Mouse (Mus musculus): ENCODE data around the gene Tmem170b.

Gene Tmem170b

DNA sequence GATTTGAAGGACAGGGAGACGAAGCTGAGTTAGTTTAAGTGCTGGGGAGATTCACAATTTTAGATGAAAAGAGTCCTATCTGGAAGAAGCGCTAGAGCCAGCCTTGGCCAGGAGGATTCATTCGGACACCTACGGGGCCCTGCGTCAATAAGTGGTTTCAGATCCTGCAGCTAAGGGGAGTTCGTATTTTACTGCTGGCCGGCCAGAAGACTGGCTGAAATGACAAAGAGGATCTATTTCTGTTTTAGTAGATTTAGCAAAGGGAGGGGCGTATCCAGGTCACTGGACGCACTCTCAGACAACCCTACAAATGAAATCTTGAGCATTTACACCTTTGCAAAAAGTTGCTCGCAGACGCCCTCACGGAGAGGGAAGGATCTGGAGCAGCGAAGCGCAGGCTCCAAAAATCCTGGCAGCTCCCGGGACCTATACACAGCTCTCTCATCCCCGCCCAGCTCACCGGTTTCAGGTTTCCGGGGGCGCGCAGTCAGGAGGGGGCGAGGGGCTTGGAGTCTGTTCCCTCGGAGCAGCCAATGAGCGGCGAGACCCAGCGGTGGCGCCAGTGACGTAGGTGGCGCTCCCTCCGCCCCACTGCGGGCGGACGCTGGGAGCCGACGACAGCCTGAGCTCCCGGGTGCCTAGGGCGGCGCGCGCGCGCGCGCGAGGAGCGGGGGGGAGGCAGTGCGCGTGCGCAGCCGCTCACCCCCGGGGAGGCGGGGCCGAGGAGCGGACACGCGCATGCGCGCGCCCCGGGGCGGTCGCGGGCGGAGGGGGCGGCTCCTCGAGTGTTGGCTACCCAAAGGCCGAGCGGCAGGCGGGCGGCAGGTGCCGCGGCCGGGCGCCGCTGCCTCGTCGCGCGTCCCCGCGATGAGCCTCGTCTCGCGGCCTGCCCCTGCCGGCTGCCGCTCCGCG, at the start of gene Tmem170b:
TSS of gene Tmem170b (plus strand) at position 809 of the 912 bp plus-strand sequence.
- in situ Hi-C loops (cut with MboI, MseI): loop anchor here (10.0 kb wide), 1 partner anchor 601 kb away; the partner anchor contains the start of gene Pak1ip1

DNA sequence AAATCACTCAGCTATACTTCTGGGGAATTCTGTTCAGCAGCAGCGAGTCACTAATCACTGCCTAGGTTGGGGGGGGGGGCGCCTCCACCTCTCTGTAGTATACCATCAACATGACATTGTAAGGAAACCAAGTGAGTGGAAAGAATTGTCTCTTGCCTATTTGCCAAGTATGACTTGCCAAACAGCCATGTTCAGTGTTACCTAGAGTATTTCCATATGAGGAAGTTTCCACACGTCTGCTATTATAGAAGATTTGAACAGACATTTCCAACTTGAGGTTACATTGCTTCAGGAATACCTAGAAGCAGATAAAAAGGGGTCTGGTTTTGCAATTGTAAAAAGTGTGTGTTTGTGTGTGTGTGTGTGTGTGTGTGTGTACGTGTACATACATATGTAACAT, 44.7 kb upstream of the Tmem170b start:
- in situ Hi-C loops (cut with MboI, MseI): no loop called here

DNA sequence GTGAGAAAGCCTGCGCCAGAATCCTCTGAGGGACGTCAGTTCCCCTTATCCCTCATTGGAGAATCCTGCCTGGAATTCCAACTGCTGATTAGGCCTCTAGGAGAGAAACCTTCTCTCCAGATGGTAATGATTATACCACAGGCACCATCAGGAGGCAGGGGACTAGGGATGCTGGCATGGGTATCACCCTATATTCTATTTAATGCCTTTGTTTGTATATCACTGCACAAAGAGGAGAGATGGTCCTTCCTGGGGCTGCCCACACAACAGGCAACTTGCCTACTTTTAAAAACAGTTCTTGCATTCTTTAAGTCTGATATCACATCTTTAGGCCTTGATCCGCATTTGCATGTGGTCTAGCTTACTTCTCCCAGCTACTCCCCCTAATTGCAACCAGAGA, 37.3 kb upstream of the Tmem170b start:
- in situ Hi-C loops (cut with MboI, MseI): loop anchor here (5.0 kb wide), 1 partner anchor 286 kb away; no protein-coding TSS in a partner anchor

DNA sequence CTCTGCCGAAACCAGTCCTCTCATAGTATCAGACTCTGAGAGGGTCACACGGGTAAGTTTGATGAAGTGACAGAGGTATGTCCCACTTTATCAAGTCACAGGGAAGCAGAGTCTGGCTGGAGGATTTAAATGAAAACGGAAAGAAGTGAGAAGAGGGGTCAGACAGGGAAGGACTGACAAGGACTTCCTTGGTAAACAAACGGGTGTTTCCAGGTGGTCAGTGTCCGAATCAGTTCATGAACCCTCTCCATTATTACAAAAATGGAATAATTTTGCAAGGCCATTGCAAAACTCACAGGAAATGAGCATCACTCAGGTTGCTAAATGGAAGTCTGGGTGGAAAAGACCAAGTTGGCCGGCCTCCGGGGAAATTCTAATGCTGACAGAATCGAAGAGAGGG, 36.8 kb upstream of the Tmem170b start:
- in situ Hi-C loops (cut with MboI, MseI): loop anchor here (5.0 kb wide), 1 partner anchor 287 kb away; no protein-coding TSS in a partner anchor

DNA sequence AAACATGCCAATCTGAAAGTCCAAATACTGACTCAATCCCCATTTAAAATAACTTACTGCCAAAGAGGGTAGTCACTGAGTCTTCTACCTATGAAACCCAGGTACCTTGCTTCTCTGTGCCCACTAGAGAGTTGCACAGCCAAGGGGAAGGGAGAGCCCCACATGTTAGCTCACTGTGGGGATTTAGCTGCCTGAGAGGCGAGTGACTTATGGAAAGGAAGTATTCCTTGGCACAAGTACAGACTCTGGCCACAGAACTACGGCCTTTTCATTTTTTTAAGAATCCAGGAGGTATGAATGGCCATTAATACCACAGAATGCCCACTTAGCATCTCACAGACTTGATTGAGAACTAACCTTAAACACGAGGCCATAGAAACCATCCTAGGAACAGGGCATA, 35.9 kb upstream of the Tmem170b start:
- in situ Hi-C loops (cut with MboI, MseI): loop anchor here (5.0 kb wide), 3 partner anchors 68 to 287 kb away; no protein-coding TSS in a partner anchor

DNA sequence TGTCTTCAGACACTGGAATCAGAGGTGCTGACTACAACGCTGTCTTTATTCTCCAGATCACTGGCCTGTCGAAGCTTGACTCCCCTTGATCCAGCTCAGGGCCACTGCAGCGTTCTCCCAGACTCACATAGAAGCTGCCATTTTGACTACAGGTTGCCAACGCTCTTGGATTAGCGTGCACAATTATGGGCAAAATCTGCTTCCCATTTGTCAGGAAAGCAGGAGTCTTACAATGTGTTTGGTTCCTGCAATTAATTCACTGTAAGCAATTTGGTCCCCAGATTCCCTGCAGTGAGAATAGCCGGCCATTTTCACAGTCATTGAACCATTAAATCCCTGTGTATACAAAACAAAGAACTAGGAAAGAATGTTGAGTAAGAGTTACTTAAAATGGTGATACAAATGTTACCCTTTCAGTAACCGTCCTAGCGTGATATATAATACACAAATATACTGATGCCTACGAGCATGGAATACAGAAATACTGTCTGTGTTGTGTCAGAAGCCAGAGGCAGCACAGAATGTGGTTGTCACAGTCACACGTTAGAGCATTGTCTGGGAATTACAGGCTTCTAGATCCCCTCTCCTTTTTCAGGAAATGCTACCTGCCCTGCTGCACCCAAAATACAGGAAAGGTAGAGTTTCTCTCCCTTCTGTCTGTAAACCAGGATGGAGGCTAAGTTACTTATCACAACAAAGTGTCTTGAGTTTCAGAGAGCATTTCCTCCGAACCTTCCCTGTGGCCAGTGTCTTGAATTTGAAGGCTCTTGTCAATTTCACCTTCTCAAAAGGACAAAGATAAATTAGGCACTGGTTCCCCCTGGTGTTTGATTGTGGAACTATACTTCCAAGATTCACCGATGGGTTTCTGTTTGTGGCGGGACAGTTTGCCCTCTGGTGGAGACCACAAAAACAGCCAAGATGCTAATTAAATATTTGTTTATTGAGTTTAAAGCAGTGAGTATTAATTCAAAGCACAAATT, 34.0 kb upstream of the Tmem170b start:
- in situ Hi-C loops (cut with MboI, MseI): loop anchor here (5.0 kb wide), 2 partner anchors 66 to 269 kb away; no protein-coding TSS in a partner anchor

DNA sequence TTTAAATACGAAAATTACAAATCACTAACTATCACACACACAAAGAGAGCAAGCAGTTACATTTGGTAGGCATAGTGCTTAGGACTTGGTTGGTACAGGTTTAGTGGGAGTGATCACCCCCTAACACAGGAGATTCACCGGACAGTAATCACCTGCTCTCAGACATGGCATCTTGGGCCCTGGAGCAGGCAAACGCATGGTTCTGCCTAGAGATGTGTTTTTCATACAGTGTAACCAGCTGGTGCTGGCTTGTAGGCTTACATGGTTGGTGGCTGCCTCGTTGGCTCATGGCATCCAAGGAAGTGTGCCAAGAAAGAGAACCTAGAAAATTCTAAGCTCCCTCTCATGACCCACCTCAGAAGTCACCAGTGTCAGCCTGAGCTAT, 33.4 kb upstream of the Tmem170b start:
- in situ Hi-C loops (cut with MboI, MseI): loop anchor here (5.0 kb wide), 2 partner anchors 65 to 270 kb away; no protein-coding TSS in a partner anchor

DNA sequence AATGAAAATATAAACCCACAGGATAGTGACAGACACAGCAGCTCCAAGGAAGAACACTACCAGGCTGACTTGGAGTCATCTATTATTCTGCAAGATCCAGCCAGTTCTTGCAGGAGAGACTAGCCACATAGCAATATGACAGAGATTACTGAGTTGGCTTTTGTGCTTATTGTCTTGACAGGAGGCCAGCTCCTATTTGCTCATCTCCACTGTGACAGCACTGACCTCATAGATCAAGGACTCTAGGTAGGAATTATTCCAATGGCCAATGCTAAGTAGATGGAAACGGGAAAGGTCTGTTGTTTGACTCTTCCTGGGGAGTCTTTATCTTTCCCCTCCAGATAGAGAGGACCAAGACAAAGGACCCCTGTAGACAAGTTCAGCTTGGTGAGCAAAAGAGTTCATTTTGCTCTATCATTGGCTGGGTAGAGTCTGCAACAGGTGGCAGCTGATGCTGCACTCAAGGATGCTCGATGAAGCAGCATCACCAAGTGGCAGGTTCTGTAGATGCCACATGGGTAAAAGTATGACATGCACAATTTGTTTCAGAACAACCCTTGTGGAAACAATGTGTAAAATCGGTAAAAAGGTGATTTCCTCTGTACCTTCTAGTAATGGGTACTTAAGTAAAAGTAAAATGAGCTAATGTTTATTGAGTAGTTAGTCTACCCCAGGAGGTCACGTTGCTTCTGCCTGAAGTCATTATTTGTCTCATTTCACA, 32.4 kb upstream of the Tmem170b start:
- in situ Hi-C loops (cut with MboI, MseI): loop anchor here (5.0 kb wide), 2 partner anchors 64 to 271 kb away; no protein-coding TSS in a partner anchor

DNA sequence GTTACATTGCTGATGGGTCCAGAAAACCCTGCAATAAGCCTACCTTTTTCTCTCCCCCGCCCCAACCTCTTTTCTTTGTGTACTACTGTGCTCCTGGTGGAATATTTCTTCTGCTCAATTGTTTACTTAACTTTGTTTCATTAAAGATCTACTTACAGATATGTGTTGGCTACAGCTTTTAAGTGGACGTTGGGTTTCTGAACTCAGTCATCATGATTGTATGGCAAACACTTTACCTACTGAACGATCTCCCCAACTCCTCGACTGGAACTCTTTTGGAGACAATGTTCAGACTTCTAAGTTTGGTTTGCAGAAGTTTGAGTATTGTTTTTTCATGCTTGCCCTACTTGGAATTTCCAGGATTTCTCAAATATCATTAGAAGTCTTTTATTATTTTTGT, 24.6 kb upstream of the Tmem170b start:
- in situ Hi-C loops (cut with MboI, MseI): no loop called here

DNA sequence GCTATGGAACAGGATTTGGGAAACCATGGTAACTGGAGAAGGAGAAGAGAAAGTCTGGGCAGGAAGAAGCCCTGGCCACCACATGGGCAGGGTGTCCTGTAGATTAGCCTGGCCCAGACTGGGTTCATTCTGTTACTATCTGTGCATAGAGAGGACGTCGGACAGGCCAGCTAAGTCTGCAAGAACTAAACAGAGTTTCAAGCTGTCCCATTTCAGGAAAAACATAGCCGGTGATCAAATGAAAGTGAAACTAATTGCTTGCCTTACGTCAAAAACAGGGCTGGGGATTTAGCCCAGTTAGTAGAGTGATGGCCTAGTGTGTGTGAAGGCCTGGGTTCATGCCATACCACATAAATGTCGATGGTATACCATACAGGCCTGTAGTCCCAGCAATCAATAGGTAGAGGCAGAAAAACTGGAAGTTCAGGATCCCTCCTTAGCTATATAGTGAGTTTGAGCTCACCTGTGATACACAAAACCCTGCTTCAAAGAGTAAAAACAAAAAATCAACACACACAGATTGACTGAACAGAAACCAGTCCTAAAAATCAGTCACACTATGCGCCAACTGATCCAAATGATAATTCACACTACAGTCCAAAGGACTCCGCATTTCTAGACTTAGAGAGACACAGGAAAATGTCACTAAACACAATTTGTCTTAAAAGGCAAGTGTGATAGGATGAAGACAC, 21.9 kb upstream of the Tmem170b start:
- in situ Hi-C loops (cut with MboI, MseI): no loop called here

DNA sequence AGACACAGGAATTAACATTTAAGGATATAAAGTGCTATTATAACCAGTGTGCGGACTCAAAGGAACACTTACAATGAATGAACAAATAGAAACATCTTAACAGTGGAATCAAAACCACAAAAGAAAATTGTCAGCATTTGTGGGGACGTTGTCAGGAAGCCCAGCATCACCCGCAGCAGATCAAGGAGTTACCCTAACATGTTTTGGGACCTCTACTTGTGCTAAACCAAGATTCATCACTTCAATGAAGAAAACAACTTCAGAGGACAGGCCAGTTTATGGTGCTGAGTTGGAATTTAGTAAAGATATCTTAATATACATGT, 21.4 kb upstream of the Tmem170b start:
- in situ Hi-C loops (cut with MboI, MseI): no loop called here

DNA sequence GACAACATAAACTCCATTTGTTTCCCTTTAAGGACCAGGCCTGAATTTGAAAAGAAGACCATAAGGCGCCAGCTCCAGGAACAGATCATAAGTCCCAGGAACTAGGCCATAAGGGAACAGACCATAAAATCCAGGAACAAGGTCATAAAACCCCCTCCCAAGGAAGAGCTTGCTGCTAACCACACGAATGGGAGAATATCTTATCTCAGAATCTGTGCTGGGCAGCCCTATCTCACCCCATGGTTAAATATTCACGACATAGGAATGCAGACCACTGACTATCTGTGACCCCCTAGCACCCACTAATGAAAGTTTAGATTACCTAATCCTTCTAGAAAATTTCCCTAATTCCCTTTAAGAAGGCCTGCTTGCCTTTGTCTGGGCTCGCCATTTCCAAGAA, 20.8 kb upstream of the Tmem170b start:
- in situ Hi-C loops (cut with MboI, MseI): no loop called here

DNA sequence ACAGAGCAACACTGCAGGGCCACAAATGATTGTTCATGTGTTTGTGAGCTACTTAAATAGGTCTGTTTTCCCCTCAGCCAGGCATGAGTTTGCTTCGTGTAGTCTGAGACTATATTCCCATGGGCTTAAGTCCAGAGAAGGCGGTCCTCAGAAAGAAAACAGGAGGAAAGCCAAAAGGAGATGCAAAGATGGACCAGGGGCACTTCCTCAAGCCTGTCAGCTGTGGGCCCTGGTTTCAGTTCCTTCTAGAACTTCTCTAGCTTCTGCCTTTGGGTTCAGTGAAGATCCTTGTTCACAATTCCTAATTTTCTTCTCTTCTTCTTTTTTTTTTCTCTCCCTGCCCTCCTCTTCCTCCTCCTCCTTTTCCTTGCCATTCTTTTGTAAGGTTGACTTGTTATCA, 9.0 kb upstream of the Tmem170b start:
- in situ Hi-C loops (cut with MboI, MseI): no loop called here

DNA sequence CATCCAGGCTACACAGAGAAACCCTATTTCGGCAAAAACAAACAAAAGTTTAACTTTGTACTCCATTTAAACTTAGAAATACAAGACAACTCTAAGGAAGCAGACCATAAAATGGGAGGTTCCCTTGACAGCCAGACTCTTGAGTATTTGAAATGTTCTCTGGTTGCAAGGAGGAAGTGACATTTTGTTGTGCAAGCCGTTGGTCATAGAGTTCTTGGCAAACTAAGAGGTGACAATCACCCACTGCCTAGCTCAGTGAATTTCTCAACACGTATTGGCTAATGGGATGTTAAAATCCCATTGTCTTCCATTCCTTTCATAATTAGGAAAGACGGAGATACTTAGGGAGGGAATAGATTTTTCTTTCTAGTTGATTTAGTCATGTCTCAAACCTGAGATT, 5.7 kb upstream of the Tmem170b start:
- in situ Hi-C loops (cut with MboI, MseI): loop anchor here (10.0 kb wide), 1 partner anchor 595 kb away; the partner anchor contains the start of gene Pak1ip1

DNA sequence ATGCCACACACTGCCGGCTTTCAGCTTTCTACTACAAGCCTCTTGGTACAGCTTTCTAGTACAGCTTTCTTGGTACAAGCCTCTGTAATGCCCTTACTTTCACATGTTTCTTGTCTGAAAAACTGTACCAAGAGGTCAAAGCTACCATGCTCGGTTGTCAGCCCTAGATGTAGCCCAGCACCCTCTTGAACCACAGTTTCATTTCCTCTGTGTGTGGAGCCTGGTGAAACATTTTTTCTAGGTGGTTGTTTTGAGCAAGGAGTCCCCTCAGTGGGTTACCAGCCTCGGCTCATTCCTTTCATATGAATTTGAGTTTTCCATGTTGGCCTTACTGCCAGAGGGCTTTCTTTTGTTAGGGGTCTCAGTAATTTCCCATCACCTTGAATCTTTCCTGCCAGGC, 4.7 kb upstream of the Tmem170b start:
- in situ Hi-C loops (cut with MboI, MseI): loop anchor here (10.0 kb wide), 1 partner anchor 596 kb away; the partner anchor contains the start of gene Pak1ip1

DNA sequence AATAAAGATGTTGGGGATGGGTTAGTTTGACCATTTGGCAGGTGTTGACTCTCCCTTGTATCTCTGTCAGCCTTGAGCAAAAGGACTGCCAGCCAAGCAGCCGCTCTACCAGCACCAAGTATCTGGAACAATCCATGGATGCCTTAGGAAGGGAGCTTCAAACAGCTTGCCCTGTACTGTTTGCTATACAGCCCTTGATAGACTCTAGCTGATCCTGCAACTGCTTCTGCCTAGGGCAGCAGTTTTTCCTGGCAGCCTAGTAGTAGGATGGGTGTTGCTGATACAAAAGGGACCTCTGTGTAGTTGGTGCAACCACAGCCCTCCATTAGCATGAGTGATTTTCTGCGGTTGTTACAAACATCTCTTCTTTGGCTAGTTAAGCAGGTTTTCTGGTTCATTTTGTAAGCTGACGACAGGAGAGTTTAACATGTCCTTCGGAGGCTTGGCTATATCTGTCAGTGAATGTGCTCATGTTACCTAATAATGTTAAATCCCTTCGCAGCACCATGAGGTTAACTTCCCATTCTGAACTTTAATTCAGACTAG, 1.7 kb upstream of the Tmem170b start:
- in situ Hi-C loops (cut with MboI, MseI): loop anchor here (10.0 kb wide), 1 partner anchor 599 kb away; the partner anchor contains the start of gene Pak1ip1

DNA sequence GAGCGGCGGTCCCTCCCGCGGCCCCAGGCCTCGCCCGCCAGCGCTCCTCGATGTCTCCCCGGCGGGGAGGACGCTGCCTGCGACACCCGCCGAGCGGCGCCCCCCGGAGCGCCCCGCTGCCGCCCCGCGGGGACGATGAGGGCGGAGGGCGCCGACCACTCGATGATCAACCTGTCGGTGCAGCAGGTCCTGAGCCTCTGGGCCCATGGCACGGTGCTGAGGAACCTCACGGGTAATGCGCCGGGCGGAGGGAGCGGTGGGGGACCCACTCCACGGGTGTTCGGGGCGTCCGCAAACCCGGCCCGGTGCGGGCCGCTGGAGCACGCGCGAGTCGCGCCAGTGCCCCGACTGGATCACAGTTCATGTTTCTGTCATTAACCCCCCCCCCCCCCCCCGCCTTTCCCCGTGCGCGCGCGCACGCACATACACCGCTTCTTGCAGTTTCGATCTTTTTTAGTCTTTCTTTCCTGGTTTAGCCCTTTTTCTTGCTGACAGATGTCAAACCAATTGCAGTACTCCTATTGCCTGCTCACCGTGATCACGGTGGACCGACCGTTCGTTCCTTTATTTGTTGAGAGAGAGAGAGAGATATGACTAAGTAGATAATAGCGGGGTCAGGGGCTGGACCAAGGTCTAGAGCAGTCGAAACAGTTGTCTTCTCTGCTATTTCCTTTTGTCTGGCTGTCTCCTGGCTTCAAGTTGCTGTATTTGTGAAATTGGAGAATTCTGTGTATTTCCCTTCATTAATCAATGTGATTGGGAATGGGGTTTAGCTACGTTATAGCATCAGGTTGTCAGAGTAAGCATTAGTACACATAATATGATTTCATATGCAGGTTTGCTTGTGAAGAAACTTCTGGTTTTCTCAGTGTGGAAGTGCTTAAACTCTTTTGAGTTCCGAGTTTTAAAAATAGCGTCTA, 634 bp downstream of the Tmem170b start:
- in situ Hi-C loops (cut with MboI, MseI): loop anchor here (10.0 kb wide), 1 partner anchor 602 kb away; the partner anchor contains the start of gene Pak1ip1

DNA sequence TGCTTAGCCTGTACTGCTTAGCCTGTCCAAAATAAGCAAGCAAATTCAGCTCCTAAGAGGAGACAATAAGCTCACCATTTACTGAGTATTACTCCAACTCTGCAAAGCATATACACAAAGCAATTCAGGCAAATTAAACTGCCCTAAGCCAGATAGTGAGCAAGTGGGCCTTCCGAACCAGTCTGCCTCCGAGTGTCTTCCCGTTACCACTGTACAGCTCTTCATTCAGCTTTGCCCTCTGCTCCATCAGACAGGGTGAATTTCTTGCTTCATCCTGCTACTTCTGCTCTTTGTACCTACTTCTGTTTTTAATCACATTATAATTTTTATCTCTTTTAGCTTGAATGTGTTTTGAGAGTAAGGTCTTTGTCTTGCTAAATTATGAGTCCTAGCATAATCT, 1.9 kb downstream of the Tmem170b start:
- in situ Hi-C loops (cut with MboI, MseI): loop anchor here (10.0 kb wide), 1 partner anchor 603 kb away; the partner anchor contains the start of gene Pak1ip1

DNA sequence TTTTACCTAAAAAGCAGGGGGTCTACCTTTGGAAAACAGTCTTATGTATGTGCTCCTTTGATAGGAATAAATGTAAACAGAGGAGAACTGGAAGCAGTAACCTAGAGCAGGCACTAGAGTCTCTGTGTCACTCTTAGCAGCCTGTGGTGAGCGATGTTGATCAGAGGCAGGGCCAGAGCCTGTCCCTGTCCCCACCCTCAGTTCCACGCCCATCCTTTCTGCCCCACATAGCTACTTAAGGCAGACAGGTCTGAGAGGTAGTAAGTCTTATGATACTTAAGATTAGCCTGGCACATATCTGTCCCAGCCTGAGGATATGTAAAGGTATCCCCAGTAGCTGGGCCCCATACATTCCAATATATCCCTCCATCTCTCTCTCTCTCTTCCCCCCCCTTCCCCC, 2.9 kb downstream of the Tmem170b start:
- in situ Hi-C loops (cut with MboI, MseI): loop anchor here (10.0 kb wide), 1 partner anchor 604 kb away; the partner anchor contains the start of gene Pak1ip1

Data from regulatory T cell (primary cell).